Mouse (Mus musculus): Measurements from ENCODE around the gene Mrtfa.

GRCm38 (mm10) chr15:81062616-81063015 lies 127.9 kb downstream of the Mrtfa start:
- no peak for TF ChIP-seq CTCF (conservative IDR thresholded peaks at IDR 0.05; ENCODE audit: insufficient read depth, insufficient read length, low read depth, low read length)
- no peak for TF ChIP-seq POLR2A (IDR thresholded peaks at IDR 0.05; ENCODE audit: low read depth, low read length)
